Mouse (Mus musculus): ENCODE measurements around the gene Slc35d2.

DNA sequence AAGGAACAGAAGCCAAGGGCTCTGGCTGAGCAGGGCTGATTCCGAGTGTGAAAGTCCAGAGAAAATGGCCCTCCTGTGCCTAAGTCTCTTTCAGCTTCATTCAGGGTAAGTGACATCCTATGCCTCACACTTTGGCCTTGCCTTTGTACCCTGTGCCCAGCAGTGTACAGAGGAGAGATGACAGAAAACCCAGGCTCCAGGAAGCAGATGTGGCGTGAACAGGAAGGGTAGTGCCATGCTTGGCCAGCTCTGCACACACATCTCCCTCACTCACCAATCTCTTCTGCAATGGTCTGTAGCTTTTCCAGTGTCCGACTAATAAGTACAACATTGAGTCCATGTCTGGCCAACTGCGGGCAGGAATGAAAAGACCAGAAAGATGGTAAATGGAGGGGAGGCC, 53.1 kb downstream of the Slc35d2 start:
- TF ChIP-seq CTCF (conservative IDR thresholded peaks at IDR 0.05; ENCODE audit: insufficient read depth, insufficient read length, low read depth, low read length) (no peak), POLR2A (IDR thresholded peaks at IDR 0.05; ENCODE audit: low read depth, low read length) (no peak)

Measured in kidney, adult 2 months (tissue).